Comparison of ENCODE assay signal across 23 mouse cellular contexts in genomic region chr3:102064566-102064965, GRCm38 (mm10). TPM values are rescaled to one million over a fixed set of nuclear protein-coding genes. Genes with fewer than 3 reads are reported as not detected.
"Had no signal": no experiment of that assay in that cellular context is flagged by ENCODE, and none has a peak within 500 bp of the region (broad histone marks: within the 10 kb centered on the region; RNA-seq: fewer than 3 reads in every experiment).

No protein-coding gene starts in this region.

- DNase-seq: kidney, postnatal 25 days; layer of hippocampus, adult 9-11 months; liver; lung, adult 18-20 months; lung, postnatal 14 days; lung, postnatal 4 days; midbrain, embryonic 14.5 days; thymus, adult 18-20 months; thymus, postnatal 36 days had no signal

- H3K36me3 ChIP-seq: limb, embryonic 10.5 days; limb, embryonic 13.5 days; liver, embryonic 12.5 days; liver, embryonic 15.5 days; lung, embryonic 15.5 days had no signal

- H3K27ac ChIP-seq: kidney, postnatal 0 days; layer of hippocampus, adult 2 months; limb, embryonic 10.5 days; limb, embryonic 13.5 days; liver, embryonic 12.5 days; liver, embryonic 15.5 days; lung, embryonic 15.5 days had no signal

- H3K9ac ChIP-seq: limb, embryonic 13.5 days; liver, embryonic 12.5 days; liver, embryonic 15.5 days; lung, embryonic 15.5 days had no signal

- H3K4me2 ChIP-seq: limb, embryonic 13.5 days; liver, embryonic 12.5 days; liver, embryonic 15.5 days; lung, embryonic 15.5 days; midbrain, embryonic 11.5 days had no signal

- H3K27me3 ChIP-seq: liver, embryonic 15.5 days; lung, embryonic 15.5 days had no signal

- H3K9me3 ChIP-seq: limb, embryonic 10.5 days; limb, embryonic 13.5 days; liver, embryonic 12.5 days; liver, embryonic 15.5 days; lung, embryonic 15.5 days had no signal

- H3K4me3 ChIP-seq: layer of hippocampus, adult 2 months; limb, embryonic 10.5 days; limb, embryonic 13.5 days; liver, embryonic 12.5 days; liver, embryonic 15.5 days; lung, embryonic 15.5 days had no signal

- ATAC-seq: liver, embryonic 12.5 days had no signal

RNA-seq across cellular contexts. Expression of gene Casq2, which starts 21.6 kb away (rescaled TPM):
- total RNA-seq: megakaryocyte progenitor cell, adult 5-6 weeks; megakaryocyte-erythroid progenitor cell, adult 5-6 weeks had no signal
- polyA plus RNA-seq: midbrain, embryonic 11.5 days had no signal

RNA-seq across cellular contexts. Expression of gene Nhlh2, which starts 54.7 kb away (rescaled TPM):
- total RNA-seq: megakaryocyte progenitor cell, adult 5-6 weeks; megakaryocyte-erythroid progenitor cell, adult 5-6 weeks had no signal
- polyA plus RNA-seq: kidney, postnatal 0 days; liver, embryonic 12.5 days; liver, embryonic 15.5 days; spleen, adult 2 months; stomach, embryonic 16.5 days; testis, adult 2 months; urinary bladder, adult 2 months had no signal
